ENCODE assay signal across 9 mouse cellular contexts in genomic region chr13:83565732-83566131, GRCm38 (mm10).
A peak's percentile ranks its signal among the peaks of the same experiment; 100 is the strongest.
DNase-seq lines count a peak whose midpoint lies in the region; ATAC-seq and TF ChIP-seq lines count a peak whose summit lies in the region.
"Had no signal": no experiment of that assay in that cellular context is flagged by ENCODE, and none has a peak within 500 bp of the region (broad histone marks: within the 10 kb centered on the region; RNA-seq: fewer than 3 reads in every experiment).

No protein-coding gene starts in this region.

- DNase-seq in kidney, adult 11 months: peak; percentile 5
- DNase-seq in kidney, postnatal 4 days: no peak
- DNase-seq in 416B (ENCODE audit: low read depth): peak; percentile 33
- peak; percentile 29 for DNase-seq in brain, embryonic 14.5 days (ENCODE audit: low read depth)
- no peak for DNase-seq in MN1 (ENCODE audit: low spot score)
- no peak for DNase-seq in urinary bladder, postnatal 36 days (ENCODE audit: low spot score in 2 of 2)
- DNase-seq: cerebellum, postnatal 36 days had no signal

- TF ChIP-seq POLR2A in brain, embryonic 14.5 days (IDR thresholded peaks at IDR 0.05; ENCODE audit: borderline replicate concordance, extremely low read depth, insufficient read depth, insufficient read length, poor library complexity, severe bottlenecking): no peak

- TF ChIP-seq CTCF in brain, embryonic 14.5 days (IDR thresholded peaks at IDR 0.05; ENCODE audit: borderline replicate concordance, extremely low read depth, insufficient read depth, insufficient read length): no peak

- ATAC-seq in inflammation-experienced regulatory T-cells, adult 6 months: peak; percentile 23
- no peak; the same call in 1 of the 2 replicates for ATAC-seq in erythroid progenitor cell, adult 5-6 weeks (replicated peaks; ENCODE audit: low FRiP score, poor library complexity, severe bottlenecking)

Comparison
In these comparisons a context has a peak if more than half of its experiments do, and no peak if none do; other contexts are left out.
1. DNase-seq: peak in kidney, adult 11 months (single experiment), 416B (single experiment) and brain, embryonic 14.5 days (single experiment); none in kidney, postnatal 4 days (0 of 2), MN1 (single experiment) and urinary bladder, postnatal 36 days (0 of 2).